Mouse (Mus musculus) B cell, adult (primary cell): ENCODE data around the gene Snx20. TPM values are rescaled to one million over a fixed set of nuclear protein-coding genes. Genes with fewer than 3 reads are reported as not detected.

Experiments used
- total RNA-seq: library from RNA; stranded (reverse); gene quantifications from 4 replicates; pipeline ENCODE4 v1.2.4, GENCODE M21; 2023; ENCODE audit not compliant: inconsistent age

Gene Snx20
- 121 to 129 TPM (median 126 TPM) in 4 replicates for total RNA-seq

GRCm38 (mm10) chr8:88635474-88636397 is at the start of gene Snx20:
Gene Snx20 (minus strand): TSS chr8:88636128.

GRCm38 (mm10) chr8:88646837-88647778 is 11.2 kb upstream of the Snx20 start, which contains the start of gene Nod2:
Gene Nod2 (plus strand): TSS chr8:88647315.

Other genes with a start within 250 kb of the Snx20 start
- gene Nkd1, start 114.8 kb downstream of the Snx20 start, total RNA-seq, result not detected in 4 replicates
- gene Nod2, start 11.2 kb upstream of the Snx20 start, total RNA-seq, result 5.0 to 6.0 TPM (median 5.0 TPM) in 4 replicates
- gene Cyld, start 60.9 kb upstream of the Snx20 start, total RNA-seq, result 88.6 to 95.8 TPM (median 92.9 TPM) in 4 replicates